Mouse (Mus musculus) hindbrain, embryonic 12.5 days (tissue): Measurements from ENCODE around the gene Mcur1. TPM values are rescaled to one million over a fixed set of nuclear protein-coding genes. Genes with fewer than 3 reads are reported as not detected.

Source experiments
- ATAC-seq: fragments of 200-750 bp; cut with Nextera tagmentation; 2 replicates; pipeline ENCODE4 v1.8.0; 2017; ENCODE audit warnings: moderate TSS enrichment; ENCODE audit not compliant: low FRiP score
- H3K27ac ChIP-seq: fragments of 300-500 bp; sonication (generic); 2 replicates; pipeline ENCODE4 v1.5.1; 2016; ENCODE audit warnings: mild to moderate bottlenecking
- H3K27me3 ChIP-seq: fragments of 300-500 bp; sonication (generic); 2 replicates; pipeline ENCODE4 v1.6.1; 2016; ENCODE audit warnings: mild to moderate bottlenecking
- H3K36me3 ChIP-seq: fragments of 300-500 bp; sonication (generic); 2 replicates; pipeline ENCODE4 v1.6.1; 2016; ENCODE audit warnings: mild to moderate bottlenecking
- H3K4me1 ChIP-seq: fragments of 300-500 bp; sonication (generic); 2 replicates; pipeline ENCODE4 v1.6.1; 2016
- H3K4me2 ChIP-seq: fragments of 300-500 bp; sonication (generic); replicated peaks from 2 replicates; pipeline ENCODE4 v1.6.1; 2016; ENCODE audit warnings: mild to moderate bottlenecking
- H3K4me3 ChIP-seq: fragments of 300-500 bp; sonication (generic); 2 replicates; pipeline ENCODE4 v1.5.1; 2016; ENCODE audit warnings: mild to moderate bottlenecking
- H3K9ac ChIP-seq: fragments of 300-500 bp; sonication (generic); 2 replicates; pipeline ENCODE4 v1.6.1; 2016; ENCODE audit warnings: mild to moderate bottlenecking, moderate library complexity
- H3K9me3 ChIP-seq: fragments of 300-500 bp; sonication (generic); replicated peaks from 2 replicates; pipeline ENCODE4 v1.6.1; 2016; ENCODE audit warnings: mild to moderate bottlenecking
- WGBS: fragments of 180-500 bp; shearing (Covaris S2); methylation state at CpG from one replicate; pipeline ENCODE4 v1.1.7; 2016; 5-methylcytosine and 5-hydroxymethylcytosine counted together
- polyA plus RNA-seq: library from polyadenylated mRNA; unstranded; fragments of >200 nt; fragmentation: Nextera tagmentation; extraction: Ambion mirVana; gene quantifications from 2 replicates; pipeline ENCODE4 v1.2.1, GENCODE M21; 2016

Gene Mcur1
- polyA plus RNA-seq, 1 experiment from 2014 or later = 12.4 TPM

DNA sequence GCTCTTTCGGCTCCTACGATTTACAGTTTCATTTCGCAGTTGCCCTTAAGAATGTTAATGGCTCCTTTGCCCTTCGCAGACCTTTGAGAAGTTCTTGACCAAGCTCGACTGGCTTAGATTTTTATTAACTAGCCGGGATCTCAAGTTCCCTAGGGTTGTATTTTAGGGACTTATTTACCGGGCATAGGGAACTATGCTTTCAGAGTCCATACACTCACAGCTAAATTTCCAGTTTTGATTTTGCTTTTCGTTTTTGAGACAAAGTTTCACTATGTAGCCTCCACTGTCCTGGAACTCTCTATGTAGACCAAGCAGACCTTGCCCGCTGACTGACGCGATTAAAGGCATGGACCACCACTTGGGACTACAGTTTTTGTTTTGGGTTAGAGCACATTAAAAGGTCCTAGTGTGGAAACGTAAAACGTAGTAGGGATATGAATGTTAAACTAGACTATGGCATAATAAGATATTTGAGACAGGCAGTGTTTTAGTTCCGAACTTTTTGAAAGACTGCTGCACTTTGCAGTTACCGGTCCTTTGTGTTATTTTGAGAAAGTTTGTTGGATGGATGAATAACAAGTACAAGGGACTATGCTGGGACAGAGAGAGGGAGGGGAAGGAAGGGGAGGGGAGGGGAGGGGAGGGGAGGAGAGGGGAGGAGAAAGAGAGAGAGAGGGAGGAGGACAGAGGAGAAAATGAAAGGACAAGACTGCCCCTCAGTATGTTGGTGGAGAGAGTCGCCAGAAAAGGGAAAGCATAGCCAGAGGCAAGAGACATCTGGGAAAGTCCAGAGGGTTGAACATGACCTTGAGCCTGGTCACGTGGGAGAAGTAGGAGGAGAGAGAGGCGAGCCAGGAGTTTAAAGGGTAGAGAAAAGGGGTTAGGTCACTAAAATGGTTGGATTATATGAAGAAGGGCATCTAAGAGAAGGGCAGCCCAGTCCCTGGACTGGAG lies 744 bp upstream of the Mcur1 start:
- no peak for ATAC-seq
- Histone ChIP-seq H3K9ac (peak overlapping the region; percentile 82), H3K4me3 (peak overlapping the region; percentile 57), H3K4me2 (peak overlapping the region; percentile 78), H3K36me3 (no peaks in the 10 kb centered on the region), H3K9me3 (no peaks in the 10 kb centered on the region), H3K4me1 (peaks cover 19% of the 10 kb centered on the region), H3K27me3 (no peaks in the 10 kb centered on the region), H3K27ac (peak overlapping the region; percentile 87)
- 10% methylated on average over 18 of the region's 18 CpGs for WGBS

- no peak overlapping the region for H3K9ac ChIP-seq
Observed at GRCm38 (mm10) chr13:43558959-43559358, 1.0 kb downstream of the Mcur1 start.

DNA sequence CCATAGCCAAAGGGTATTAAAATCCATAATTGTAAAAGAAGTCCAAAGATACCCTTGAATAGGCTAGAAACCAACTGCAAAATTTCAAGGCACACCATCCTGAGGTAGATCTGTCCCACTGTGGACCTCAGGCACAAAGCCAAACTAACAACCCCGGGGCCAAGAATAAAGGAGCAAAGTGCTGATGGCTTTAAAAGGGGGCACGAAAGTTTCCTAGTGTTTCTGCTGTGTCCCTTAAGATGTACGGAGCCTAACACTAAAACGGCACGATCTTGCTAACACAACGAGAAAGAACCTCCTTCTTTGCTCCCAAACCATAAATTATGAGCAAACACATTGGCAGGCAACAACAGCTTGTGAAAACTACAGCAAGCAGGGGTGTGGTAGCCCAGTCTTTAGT lies 1.6 kb downstream of the Mcur1 start:
- ATAC-seq = no peak
- WGBS = 87% methylated on average over 6 of the region's 6 CpGs
- Histone ChIP-seq H3K4me1 (peaks cover 19% of the 10 kb centered on the region), H3K27me3 (no peaks in the 10 kb centered on the region), H3K4me2 (no peak overlapping the region), H3K9ac (no peak overlapping the region), H3K27ac (no peak overlapping the region), H3K9me3 (no peaks in the 10 kb centered on the region), H3K36me3 (peaks cover 14% of the 10 kb centered on the region), H3K4me3 (no peak overlapping the region)

More at GRCm38 (mm10) chr13:43558959-43559358, 1.0 kb downstream of the Mcur1 start:
- WGBS = 42% methylated on average over 6 of the region's 6 CpGs
- H3K4me3 ChIP-seq = peak overlapping the region; percentile 57
- H3K4me1 ChIP-seq = peaks cover 19% of the 10 kb centered on the region
- no peak for ATAC-seq
- H3K27ac ChIP-seq = no peak overlapping the region
- H3K9me3 ChIP-seq = no peaks in the 10 kb centered on the region
- H3K4me2 ChIP-seq = peak overlapping the region; percentile 78
- H3K36me3 ChIP-seq = peaks cover 9% of the 10 kb centered on the region
- no peaks in the 10 kb centered on the region for H3K27me3 ChIP-seq

DNA sequence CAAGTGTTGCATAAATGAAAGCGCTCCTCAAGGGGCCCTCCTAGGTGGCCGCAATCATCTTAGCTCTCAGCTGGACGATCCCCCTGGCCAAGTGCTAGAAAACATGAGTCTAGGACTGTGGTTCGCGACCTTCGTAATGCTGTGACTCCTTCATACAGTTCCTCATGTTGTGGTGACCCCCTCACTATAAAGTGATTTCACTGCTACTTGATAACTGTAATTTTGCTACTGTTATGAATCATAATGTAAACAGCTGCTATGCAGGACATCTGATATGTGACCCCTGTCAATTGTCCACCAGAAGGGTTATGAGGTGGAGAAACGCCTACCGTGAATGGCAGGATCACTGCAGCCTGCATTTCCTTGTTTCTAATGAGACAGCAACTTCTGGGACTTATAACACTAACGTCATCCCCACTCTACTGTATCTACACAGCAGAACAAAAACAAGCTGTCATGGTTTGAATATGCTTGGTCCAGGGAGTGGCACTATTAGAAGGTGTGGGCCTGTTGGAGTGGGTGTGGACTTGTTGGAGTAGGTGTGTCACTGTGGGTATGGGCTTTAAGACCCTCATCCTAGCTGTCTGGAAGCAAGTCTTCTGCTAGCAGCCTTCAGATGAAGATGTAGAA lies 3.0 kb downstream of the Mcur1 start:
- no peak overlapping the region for H3K4me3 ChIP-seq
- no peak overlapping the region for H3K27ac ChIP-seq
- H3K4me2 ChIP-seq = no peak overlapping the region
- WGBS = 92% methylated on average over 9 of the region's 9 CpGs
- H3K36me3 ChIP-seq = peaks cover 20% of the 10 kb centered on the region
- no peaks in the 10 kb centered on the region for H3K9me3 ChIP-seq
- H3K4me1 ChIP-seq = peaks cover 19% of the 10 kb centered on the region
- no peak overlapping the region for H3K9ac ChIP-seq
- no peaks in the 10 kb centered on the region for H3K27me3 ChIP-seq
- ATAC-seq = no peak

GRCm38 (mm10) chr13:43555321-43555720 lies 4.7 kb downstream of the Mcur1 start:
- H3K27me3 ChIP-seq = no peaks in the 10 kb centered on the region
- H3K4me1 ChIP-seq = peaks cover 12% of the 10 kb centered on the region
- H3K27ac ChIP-seq = no peak overlapping the region
- no peak overlapping the region for H3K4me3 ChIP-seq
- 95% methylated on average over 9 of the region's 9 CpGs for WGBS
- no peaks in the 10 kb centered on the region for H3K9me3 ChIP-seq
- no peak for ATAC-seq
- no peak overlapping the region for H3K4me2 ChIP-seq
- peaks cover 29% of the 10 kb centered on the region for H3K36me3 ChIP-seq
- H3K9ac ChIP-seq = no peak overlapping the region

- WGBS = 88% methylated on average over 7 of the region's 7 CpGs
- H3K27me3 ChIP-seq = no peaks in the 10 kb centered on the region
- H3K27ac ChIP-seq = no peak overlapping the region
- no peaks in the 10 kb centered on the region for H3K9me3 ChIP-seq
- H3K4me1 ChIP-seq = peaks cover 12% of the 10 kb centered on the region
- H3K9ac ChIP-seq = no peak overlapping the region
- no peak for ATAC-seq
- peaks cover 34% of the 10 kb centered on the region for H3K36me3 ChIP-seq
- H3K4me3 ChIP-seq = no peak overlapping the region
- no peak overlapping the region for H3K4me2 ChIP-seq
Observed at GRCm38 (mm10) chr13:43554827-43555226, 5.2 kb downstream of the Mcur1 start.

DNA sequence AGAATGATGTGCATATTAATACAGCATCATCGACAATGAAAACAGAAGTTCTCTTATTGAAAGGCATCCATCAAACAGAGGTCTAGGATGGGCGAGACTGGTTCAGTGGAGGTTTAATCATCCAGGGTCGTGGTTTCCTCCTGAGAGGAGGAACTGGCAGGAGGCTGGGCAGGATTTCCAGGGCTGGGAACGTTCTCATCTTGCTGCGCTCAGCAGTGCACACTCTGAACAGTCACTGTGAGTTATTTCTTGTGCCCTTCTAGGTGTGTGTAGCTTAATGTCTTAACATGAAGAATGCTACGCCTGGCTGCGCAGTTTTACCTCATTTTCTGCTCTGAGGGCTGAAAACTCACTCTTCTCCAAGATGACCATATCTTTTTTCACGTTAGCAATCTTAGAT lies 9.3 kb downstream of the Mcur1 start:
- WGBS = 91% methylated on average over 8 of the region's 8 CpGs
- no peaks in the 10 kb centered on the region for H3K27me3 ChIP-seq
- no peak overlapping the region for H3K4me3 ChIP-seq
- H3K9me3 ChIP-seq = no peaks in the 10 kb centered on the region
- no peak for ATAC-seq
- H3K9ac ChIP-seq = no peak overlapping the region
- H3K36me3 ChIP-seq = peaks cover 44% of the 10 kb centered on the region
- H3K4me1 ChIP-seq = no peaks in the 10 kb centered on the region
- no peak overlapping the region for H3K27ac ChIP-seq
- H3K4me2 ChIP-seq = no peak overlapping the region

DNA sequence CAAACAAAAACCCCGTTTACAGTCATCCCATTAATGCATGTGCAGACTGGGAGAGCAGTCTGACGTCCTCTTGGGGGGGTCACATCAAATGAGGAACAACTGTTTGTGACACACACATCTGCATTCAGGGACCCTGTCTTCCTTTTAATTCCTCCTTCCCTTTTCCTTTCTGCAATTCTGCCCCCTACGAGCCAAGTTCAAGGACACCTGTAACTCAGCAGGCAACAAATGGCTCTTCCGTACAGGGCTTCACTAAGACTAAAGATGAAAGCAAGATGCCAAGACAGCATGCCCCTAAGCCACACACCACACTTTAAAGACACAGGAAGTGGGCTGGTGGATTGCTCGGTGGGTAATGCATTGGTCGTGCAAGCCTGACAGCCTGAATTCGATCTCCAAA lies 10.1 kb downstream of the Mcur1 start:
- Histone ChIP-seq H3K4me2 (no peak overlapping the region), H3K27ac (no peak overlapping the region), H3K36me3 (peaks cover 44% of the 10 kb centered on the region), H3K4me1 (no peaks in the 10 kb centered on the region), H3K9ac (no peak overlapping the region), H3K27me3 (no peaks in the 10 kb centered on the region), H3K4me3 (no peak overlapping the region), H3K9me3 (no peaks in the 10 kb centered on the region)
- ATAC-seq = no peak
- WGBS = 89% methylated on average over 7 of the region's 7 CpGs

DNA sequence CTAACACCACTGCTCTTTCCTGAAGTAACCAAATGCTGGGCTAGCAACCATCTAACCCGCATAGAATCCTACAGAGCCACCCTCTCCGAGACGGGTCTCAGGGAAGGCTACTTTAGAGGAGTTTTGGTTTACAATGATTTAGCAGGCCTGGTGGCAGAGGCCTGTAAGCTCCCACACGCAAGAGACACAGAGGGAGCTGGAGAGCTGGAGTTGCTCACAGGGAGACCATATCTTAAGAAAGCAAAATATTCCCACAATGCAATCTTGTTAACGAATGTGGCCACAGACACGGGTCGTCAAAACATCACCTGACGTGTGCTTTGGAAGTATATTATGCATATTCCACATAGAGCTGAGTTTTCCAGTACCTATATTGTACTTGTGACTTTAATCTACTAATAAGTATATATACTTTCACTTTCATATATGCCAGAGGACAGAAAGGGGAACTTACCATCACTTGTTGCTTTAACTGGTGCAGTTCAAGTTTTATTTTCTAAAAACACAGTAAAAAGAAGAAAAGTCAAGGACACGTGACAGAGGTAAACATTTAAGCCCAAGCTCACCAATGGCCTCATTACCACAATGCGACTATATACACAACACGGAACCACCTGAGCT lies 10.8 kb downstream of the Mcur1 start:
- H3K36me3 ChIP-seq = peaks cover 42% of the 10 kb centered on the region
- ATAC-seq = no peak
- no peaks in the 10 kb centered on the region for H3K27me3 ChIP-seq
- no peak overlapping the region for H3K27ac ChIP-seq
- H3K4me1 ChIP-seq = no peaks in the 10 kb centered on the region
- 87% methylated on average over 11 of the region's 11 CpGs for WGBS
- H3K9me3 ChIP-seq = no peaks in the 10 kb centered on the region
- no peak overlapping the region for H3K4me2 ChIP-seq
- no peak overlapping the region for H3K4me3 ChIP-seq
- no peak overlapping the region for H3K9ac ChIP-seq

- ATAC-seq = no peak
- peaks cover 43% of the 10 kb centered on the region for H3K36me3 ChIP-seq
- H3K27ac ChIP-seq = no peak overlapping the region
- H3K9ac ChIP-seq = no peak overlapping the region
- H3K27me3 ChIP-seq = no peaks in the 10 kb centered on the region
- no peak overlapping the region for H3K4me2 ChIP-seq
- WGBS = 78% methylated on average over 5 of the region's 5 CpGs
- H3K4me1 ChIP-seq = no peaks in the 10 kb centered on the region
- H3K4me3 ChIP-seq = no peak overlapping the region
- H3K9me3 ChIP-seq = no peaks in the 10 kb centered on the region
Observed at GRCm38 (mm10) chr13:43548617-43549016, 11.4 kb downstream of the Mcur1 start.

DNA sequence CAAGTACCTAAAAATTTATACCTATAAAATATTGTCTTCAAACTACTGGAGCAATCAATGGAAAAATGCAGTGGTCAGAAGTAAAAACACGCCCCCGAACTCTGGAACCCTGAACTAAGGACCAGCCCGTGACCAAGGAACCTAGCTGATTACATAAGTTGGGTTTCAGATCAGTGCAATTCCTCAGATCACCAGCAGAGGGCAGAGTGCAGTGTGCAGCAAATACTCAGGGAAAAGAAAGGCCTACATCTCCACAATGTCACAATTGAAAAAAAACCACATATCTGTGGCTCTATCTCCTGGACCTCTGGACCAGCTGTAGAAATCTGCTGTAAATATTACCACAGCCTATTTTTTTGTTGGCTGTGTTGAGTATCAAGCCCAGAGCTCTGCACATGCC lies 13.1 kb downstream of the Mcur1 start:
- H3K27ac ChIP-seq = no peak overlapping the region

GRCm38 (mm10) chr13:43540205-43540815 lies 19.7 kb downstream of the Mcur1 start:
- Histone ChIP-seq H3K4me2 (no peak overlapping the region), H3K9ac (no peak overlapping the region), H3K9me3 (no peaks in the 10 kb centered on the region), H3K27ac (no peak overlapping the region), H3K4me3 (no peak overlapping the region), H3K4me1 (0 out of 2 replicates have a peak, but pooled peaks cover 7% of the 10 kb centered on the region), H3K36me3 (peaks cover 10% of the 10 kb centered on the region), H3K27me3 (no peaks in the 10 kb centered on the region)
- WGBS = 88% methylated on average over 14 of the region's 14 CpGs
- ATAC-seq = no peak

More for the DNA sequence above, 13.1 kb downstream of the Mcur1 start:
- Histone ChIP-seq H3K9me3 (no peaks in the 10 kb centered on the region), H3K9ac (no peak overlapping the region), H3K4me1 (no peaks in the 10 kb centered on the region), H3K36me3 (peaks cover 35% of the 10 kb centered on the region), H3K4me3 (no peak overlapping the region), H3K4me2 (no peak overlapping the region), H3K27me3 (no peaks in the 10 kb centered on the region)
- ATAC-seq = no peak
- 54% methylated on average over 3 of the region's 3 CpGs for WGBS
